Mouse (Mus musculus) adipocyte (in vitro differentiated cells): ENCODE measurements at regions not wholly inside any gene's neighbourhood (a gene's known extent, or its start where the extent isn't known, plus 50 kb on each side); places are given as distances from the start of the nearest gene placed in this dataset.
"Not testable (repeated sequence)": the region's sequence is repeated elsewhere in the genome, so short reads cannot be mapped to it uniquely, and the experiment has no call there.

Experiments
- DNase-seq: peaks from one replicate; pipeline ENCODE4 v3.0.0-alpha.2; 2016; ENCODE audit warnings: low spot score

DNA sequence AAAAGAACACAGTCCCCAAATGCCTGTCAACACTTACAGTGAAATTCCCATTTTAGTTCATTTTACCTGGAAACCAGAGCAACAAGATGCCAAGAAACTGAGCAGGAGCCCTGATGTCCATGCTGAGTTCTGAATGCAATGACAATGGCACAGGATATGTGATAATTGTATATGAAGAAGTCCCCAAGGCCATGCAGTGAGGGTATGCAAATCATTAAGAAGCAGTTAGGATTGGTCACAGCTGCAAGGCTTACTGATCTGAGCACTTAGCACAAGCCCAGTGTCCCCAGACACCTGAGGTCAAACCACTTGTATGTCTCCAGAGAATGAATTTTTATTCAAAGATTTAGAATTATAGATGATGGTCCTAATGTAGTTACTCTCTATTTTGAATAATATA, 419.0 kb upstream of the Tacstd2 start:
- DNase-seq = not testable (repeated sequence)

DNA sequence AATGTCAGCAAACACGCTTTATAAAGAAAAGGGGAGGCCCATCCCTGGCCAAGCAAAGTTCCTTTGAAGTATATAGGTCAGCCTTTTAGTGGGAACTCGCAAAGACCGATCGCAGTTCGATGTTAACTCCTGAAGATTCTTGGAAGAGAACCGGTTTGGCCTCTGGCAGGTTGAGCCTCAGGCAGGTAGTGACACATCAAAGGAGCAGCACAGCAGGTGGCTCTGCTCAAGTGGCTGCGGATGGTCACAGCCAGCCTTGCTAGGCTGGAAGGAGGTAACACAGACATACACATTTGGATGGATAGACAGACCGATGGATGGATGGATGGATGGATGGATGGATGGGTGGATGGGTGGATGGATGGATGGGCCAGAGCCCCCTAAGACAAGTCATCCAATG, 395.9 kb upstream of the Tacstd2 start:
- DNase-seq = not testable (repeated sequence)

GRCm38 (mm10) chr6:67922537-67922936, 386.9 kb upstream of the Tacstd2 start:
- DNase-seq = no peak

DNA sequence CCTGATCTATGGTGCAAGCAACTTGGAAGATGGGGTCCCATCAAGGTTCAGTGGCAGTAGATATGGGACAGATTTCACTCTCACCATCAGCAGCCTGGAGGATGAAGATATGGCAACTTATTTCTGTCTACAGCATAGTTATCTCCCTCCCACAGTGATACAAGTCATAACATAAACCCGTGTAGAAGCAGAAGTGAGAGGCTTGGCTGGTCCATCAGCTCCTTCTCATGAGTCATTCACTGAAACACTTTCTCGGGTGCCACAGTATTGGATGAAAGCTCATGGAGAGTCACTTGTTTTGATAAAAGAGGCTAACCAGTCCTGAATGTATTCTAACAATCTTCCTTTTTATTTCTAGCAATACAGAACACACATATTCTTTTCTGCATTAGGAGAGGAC, 378.3 kb upstream of the Tacstd2 start:
- DNase-seq = no peak

DNA sequence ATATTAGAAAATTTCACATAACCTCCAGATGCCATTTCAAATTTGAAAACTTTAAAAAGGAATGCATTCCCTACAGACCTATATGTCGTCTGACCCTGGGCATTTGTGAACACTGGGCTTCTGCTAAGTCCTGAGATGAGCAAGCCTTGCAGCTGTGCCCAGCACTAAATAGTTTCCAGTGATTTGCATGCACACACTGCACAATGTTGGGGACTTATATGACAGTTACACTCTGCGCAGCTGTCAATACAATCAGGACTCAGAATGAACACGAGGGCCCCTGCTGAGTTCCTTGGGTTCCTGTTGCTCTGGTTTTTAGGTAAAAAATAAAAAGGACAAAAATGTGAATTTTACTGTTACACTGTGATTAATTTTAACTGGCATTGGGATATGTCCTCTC, 377.7 kb upstream of the Tacstd2 start:
- DNase-seq = no peak

DNA sequence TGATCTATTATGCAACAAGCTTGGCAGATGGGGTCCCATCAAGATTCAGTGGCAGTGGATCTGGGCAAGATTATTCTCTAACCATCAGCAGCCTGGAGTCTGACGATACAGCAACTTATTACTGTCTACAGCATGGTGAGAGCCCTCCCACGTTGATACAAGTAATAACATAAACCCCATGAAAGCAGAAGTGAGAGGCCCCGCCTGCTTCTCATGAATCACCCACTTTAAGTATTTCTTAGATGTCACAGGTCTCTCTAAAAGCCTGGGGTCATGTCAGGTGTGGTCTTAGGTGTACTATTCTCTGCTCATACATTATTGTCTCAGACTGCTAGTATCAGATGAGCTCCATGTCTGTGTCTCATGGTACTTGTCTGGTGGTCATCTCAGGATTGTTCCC, 360.9 kb upstream of the Tacstd2 start:
- DNase-seq = no peak

GRCm38 (mm10) chr6:67895858-67896257, 360.3 kb upstream of the Tacstd2 start:
- DNase-seq = no peak

DNA sequence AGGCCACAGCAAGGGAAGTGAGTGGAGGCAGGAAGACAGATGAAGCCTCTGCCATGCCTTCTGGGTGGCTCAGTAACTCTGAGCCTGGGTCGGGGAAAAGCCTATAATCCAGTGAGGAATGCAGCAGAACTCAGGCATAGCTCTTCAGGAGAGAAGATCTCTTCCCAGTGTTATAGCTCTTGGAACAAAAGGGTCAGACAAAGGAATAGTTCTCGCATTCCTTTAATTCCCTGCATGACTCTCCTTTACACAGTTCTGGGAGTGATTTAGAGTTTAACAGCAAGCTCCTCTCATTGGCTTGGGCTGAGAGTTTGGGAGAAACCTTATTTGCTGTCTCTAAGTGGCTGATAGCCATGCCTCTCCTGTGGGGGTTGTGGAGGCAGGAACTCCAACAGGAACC, 352.0 kb upstream of the Tacstd2 start:
- DNase-seq = no peak

- DNase-seq = no peak
These were observed 349.3 kb upstream of the Tacstd2 start for GRCm38 (mm10) chr6:67884893-67885292.

DNA sequence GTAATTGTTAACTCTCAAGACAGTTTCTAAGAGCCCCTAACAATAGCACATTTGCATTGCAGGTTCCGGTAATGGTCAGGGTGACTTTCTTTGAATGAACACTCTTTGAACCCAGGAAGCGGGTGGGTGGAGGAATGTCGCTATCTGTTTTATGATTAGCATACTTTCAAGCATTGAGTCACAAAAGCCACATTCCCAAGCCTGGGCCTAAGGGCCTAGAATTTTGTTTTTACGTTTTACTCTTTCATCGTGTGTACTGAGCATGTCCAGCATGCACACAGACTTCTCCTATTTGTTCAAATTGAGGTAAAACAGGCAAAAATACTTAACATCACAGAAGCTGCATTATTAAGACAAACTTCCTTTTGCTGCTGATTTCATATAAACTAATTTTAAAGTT, 345.9 kb upstream of the Tacstd2 start:
- DNase-seq = not testable (repeated sequence)

DNA sequence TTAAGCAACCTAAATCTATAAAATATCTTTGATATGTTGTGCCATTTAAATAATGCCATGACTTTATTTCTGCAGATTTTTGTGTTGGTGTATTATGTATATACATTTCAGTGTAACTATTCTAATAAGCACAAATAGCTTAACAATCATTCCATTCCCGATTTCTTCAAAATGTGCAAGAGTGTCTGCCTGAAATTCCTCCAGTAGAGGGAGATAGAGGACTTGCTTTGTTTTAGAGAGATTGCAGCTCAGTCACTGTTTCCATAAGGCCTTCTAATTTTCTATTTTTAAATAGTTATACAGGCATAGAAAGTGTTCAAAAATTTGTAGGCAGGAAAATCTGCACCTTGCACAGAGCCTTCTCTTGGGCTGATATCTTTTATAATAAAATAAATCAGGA, 322.3 kb upstream of the Tacstd2 start:
- not testable (repeated sequence) for DNase-seq

DNA sequence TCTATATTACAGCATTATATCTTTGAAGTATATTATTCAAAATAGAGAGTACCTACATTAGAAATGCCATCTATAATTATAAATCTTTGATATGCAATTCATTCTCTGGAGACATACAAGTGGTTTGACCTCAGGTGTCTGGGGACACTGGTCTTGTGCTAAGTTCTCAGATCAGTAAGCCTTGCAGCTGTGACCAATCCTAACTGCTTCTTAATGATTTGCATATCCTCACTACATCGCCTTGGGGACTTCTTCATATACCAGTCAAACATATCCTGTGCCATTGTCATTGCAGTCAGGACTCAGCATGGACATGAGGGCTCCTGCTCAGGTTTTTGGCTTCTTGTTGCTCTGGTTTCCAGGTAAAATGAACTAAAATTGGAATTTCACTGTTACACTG, 303.9 kb upstream of the Tacstd2 start:
- DNase-seq = not testable (repeated sequence)

GRCm38 (mm10) chr6:67812478-67812877, 276.9 kb upstream of the Tacstd2 start:
- DNase-seq = peak; percentile 11

DNA sequence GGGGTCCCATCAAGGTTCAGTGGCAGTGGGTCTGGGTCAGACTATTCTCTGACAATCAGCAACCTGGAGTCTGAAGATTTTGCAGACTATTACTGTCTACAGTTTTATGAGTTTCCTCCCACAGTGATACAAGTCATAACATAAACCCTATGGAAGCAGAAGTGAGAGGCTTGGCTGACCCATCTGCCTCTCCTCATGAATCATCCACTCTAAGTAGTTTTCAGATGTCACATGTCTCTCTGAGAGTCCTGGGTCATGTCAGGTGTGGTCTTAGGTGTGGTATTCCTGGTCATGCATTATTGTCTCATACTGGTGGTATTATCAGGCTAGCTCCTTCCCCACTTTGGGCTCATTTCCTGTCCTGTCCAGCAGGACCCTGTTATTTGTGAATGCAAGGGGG, 255.8 kb upstream of the Tacstd2 start:
- no peak for DNase-seq

DNA sequence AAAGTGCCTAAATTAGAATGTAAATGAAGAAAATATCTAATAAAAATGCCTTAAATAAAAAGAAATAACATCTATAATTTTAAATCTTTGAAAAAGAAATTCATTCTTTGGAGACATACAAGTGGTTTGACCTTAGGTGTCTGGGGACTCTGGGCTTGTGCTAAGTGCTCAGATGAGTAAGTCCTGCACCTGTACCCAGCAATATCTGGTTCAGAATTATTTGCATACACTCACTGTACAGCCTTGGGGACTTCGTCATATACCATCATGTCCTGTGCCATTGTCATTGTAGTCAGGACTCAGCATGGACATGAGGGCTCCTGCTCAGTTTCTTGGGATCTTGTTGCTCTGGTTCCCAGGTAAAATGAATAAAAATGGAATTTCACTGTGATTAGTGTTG, 255.1 kb upstream of the Tacstd2 start:
- DNase-seq = no peak

- DNase-seq = no peak
These were observed 251.6 kb upstream of the Tacstd2 start for GRCm38 (mm10) chr6:67787091-67787765.

- no peak for DNase-seq
These were observed 243.3 kb upstream of the Tacstd2 start for GRCm38 (mm10) chr6:67778883-67779282.

- DNase-seq = not testable (repeated sequence)
These were observed 218.5 kb upstream of the Tacstd2 start for GRCm38 (mm10) chr6:67754102-67754501.

DNA sequence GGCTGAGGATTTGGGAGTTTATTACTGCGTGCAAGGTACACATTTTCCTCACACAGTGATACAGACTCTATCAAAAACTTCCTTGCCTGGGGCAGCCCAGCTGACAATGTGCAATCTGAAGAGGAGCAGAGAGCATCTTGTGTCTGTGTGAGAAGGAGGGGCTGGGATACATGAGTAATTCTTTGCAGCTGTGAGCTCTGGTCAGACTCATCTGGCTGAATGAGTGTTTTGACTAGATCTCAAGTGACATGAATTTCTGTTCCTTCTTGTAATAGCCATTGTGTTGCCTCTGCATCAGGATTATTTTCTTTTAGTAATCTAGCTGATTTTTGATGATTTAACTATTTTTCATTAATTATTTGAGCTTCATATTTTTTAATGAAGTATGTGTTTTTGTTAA, 190.0 kb upstream of the Tacstd2 start:
- DNase-seq = no peak

- not testable (repeated sequence) for DNase-seq
These were observed 163.4 kb upstream of the Tacstd2 start for GRCm38 (mm10) chr6:67698952-67699351.

DNA sequence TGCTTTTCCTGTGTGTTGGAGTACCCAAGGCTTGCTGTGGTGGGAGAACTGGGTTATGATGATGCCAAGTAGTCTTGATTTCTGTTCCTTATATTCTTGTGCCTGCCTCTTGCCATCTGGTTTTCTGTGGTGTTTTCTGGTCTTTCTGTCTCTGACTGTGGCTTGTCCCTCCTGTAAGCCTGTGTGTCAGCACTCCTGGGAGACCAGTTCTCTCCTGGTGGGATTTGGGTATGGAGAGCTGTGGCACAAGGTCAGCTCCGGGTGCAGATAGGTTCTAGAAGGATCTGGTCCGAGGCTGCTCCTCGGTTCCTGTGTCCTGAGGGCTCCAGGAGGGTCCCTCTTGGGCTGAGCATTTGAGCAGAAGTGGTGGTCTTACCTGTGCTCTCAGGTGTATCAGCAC, 155.4 kb upstream of the Tacstd2 start:
- DNase-seq = not testable (repeated sequence)

DNA sequence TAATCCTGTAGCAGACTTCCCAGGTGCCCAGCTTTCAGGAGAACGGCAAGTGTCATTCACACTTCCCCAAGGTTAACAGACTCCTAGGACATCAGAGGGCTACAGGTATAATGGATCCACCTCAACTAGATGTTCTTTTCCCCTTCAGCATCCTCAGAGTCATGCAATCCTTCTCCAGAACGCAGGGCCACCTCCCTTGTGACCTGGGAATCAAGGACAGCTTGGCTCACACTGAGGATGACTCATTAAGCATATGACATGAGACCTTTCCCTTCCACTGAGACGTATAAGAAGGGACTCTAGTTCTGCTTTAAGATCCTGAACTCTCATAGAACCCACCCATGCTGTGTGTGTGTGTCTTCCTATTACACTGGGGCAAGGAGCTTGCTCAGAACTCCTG, 147.5 kb upstream of the Tacstd2 start:
- not testable (repeated sequence) for DNase-seq

- not testable (repeated sequence) for DNase-seq
These were observed 146.0 kb upstream of the Tacstd2 start for GRCm38 (mm10) chr6:67681641-67682040.

- DNase-seq = not testable (repeated sequence)
These were observed 143.5 kb upstream of the Tacstd2 start for GRCm38 (mm10) chr6:67679106-67679505.
